In genomic region chr19:34684857-34685256, GRCm38 (mm10) we compare ENCODE assay signal across 8 mouse cellular contexts. TPM values are rescaled to one million over a fixed set of nuclear protein-coding genes. Genes with fewer than 3 reads are reported as not detected.
DNase-seq lines count a peak whose midpoint lies in the region; ATAC-seq and TF ChIP-seq lines count a peak whose summit lies in the region.
"Had no signal": no experiment of that assay in that cellular context is flagged by ENCODE, and none has a peak within 500 bp of the region (broad histone marks: within the 10 kb centered on the region; RNA-seq: fewer than 3 reads in every experiment).

No protein-coding gene starts in this region.

- intact Hi-C loops in left cerebral cortex, postnatal 36 days (cut with DNase I) = loop anchor here (5.0 kb wide), 1 partner anchor 87 kb away; no protein-coding TSS in a partner anchor

- no peak overlapping the region for H3K9ac ChIP-seq in liver, adult 2 months (ENCODE audit: low read depth, low read length)
- no peak overlapping the region for H3K9ac ChIP-seq in liver, embryonic 11.5 days (ENCODE audit: low read depth, low read length)
- H3K9ac ChIP-seq in hindbrain, embryonic 14.5 days = no peak overlapping the region
- H3K9ac ChIP-seq: midbrain, embryonic 12.5 days had no signal

- no peak overlapping the region for H3K4me3 ChIP-seq in liver, adult 2 months (ENCODE audit: insufficient read depth, low read depth, low read length)
- no peak overlapping the region for H3K4me3 ChIP-seq in liver, embryonic 11.5 days (ENCODE audit: low read depth, low read length)
- no peak overlapping the region for H3K4me3 ChIP-seq in hindbrain, embryonic 14.5 days (replicated peaks; ENCODE audit: low read length)
- H3K4me3 ChIP-seq: midbrain, embryonic 12.5 days had no signal

- H3K4me2 ChIP-seq in liver, embryonic 11.5 days = no peak overlapping the region
- H3K4me2 ChIP-seq in hindbrain, embryonic 14.5 days (replicated peaks) = no peak overlapping the region
- H3K4me2 ChIP-seq: midbrain, embryonic 12.5 days had no signal

- H3K9me3 ChIP-seq in liver, embryonic 11.5 days (ENCODE audit: control insufficient read depth, low read length) = no peaks in the 10 kb centered on the region
- H3K9me3 ChIP-seq in hindbrain, embryonic 14.5 days (ENCODE audit: control insufficient read depth, low read length) = no peaks in the 10 kb centered on the region
- H3K9me3 ChIP-seq: midbrain, embryonic 12.5 days had no signal

- no peak for TF ChIP-seq POLR2A in liver, adult 2 months (IDR thresholded peaks at IDR 0.05; ENCODE audit: extremely low read depth, insufficient read depth, low read length)
- no peak for TF ChIP-seq POLR2A in brain, embryonic 14.5 days (IDR thresholded peaks at IDR 0.05; ENCODE audit: borderline replicate concordance, extremely low read depth, insufficient read depth, insufficient read length, poor library complexity, severe bottlenecking)

- no peak for ATAC-seq in liver, embryonic 11.5 days (replicated peaks; ENCODE audit: low FRiP score)
- ATAC-seq in hindbrain, embryonic 14.5 days (ENCODE audit: low FRiP score) = no peak

- peak; percentile 88 for TF ChIP-seq CTCF in liver, adult 2 months (IDR thresholded peaks at IDR 0.05; ENCODE audit: low read depth, low read length)
- peak; percentile 75 for TF ChIP-seq CTCF in brain, embryonic 14.5 days (IDR thresholded peaks at IDR 0.05; ENCODE audit: borderline replicate concordance, extremely low read depth, insufficient read depth, insufficient read length)

- peaks cover 15% of the 10 kb centered on the region for H3K36me3 ChIP-seq in liver, adult 2 months (ENCODE audit: control insufficient read depth, insufficient read depth, low read length)
- no peaks in the 10 kb centered on the region for H3K36me3 ChIP-seq in liver, embryonic 11.5 days (ENCODE audit: control insufficient read depth, insufficient read depth, low read length)
- no peaks in the 10 kb centered on the region for H3K36me3 ChIP-seq in hindbrain, embryonic 14.5 days (replicated peaks; ENCODE audit: control insufficient read depth, insufficient read depth)
- H3K36me3 ChIP-seq: midbrain, embryonic 12.5 days had no signal

- H3K4me1 ChIP-seq in liver, adult 2 months (ENCODE audit: control insufficient read depth, insufficient read depth, low read length) = peaks cover 6% of the 10 kb centered on the region
- H3K4me1 ChIP-seq in liver, embryonic 11.5 days (replicated peaks; ENCODE audit: control insufficient read depth, insufficient read depth, low read length) = no peaks in the 10 kb centered on the region
- no peaks in the 10 kb centered on the region for H3K4me1 ChIP-seq in hindbrain, embryonic 14.5 days (replicated peaks; ENCODE audit: control insufficient read depth, insufficient read depth, low read length)
- H3K4me1 ChIP-seq: midbrain, embryonic 12.5 days had no signal

- H3K27ac ChIP-seq in liver, adult 2 months (replicated peaks; ENCODE audit: insufficient read depth, low read depth, low read length) = no peak overlapping the region
- no peak overlapping the region for H3K27ac ChIP-seq in liver, embryonic 11.5 days (ENCODE audit: low read depth, low read length)
- no peak overlapping the region for H3K27ac ChIP-seq in hindbrain, embryonic 14.5 days
- H3K27ac ChIP-seq: midbrain, embryonic 12.5 days had no signal

- 44% methylated on average over 1 of the region's 1 CpGs for WGBS in liver, adult 2 months
- WGBS in liver, embryonic 11.5 days = 54% methylated on average over 1 of the region's 1 CpGs
- 46% methylated on average over 1 of the region's 1 CpGs for WGBS in hindbrain, embryonic 14.5 days

- DNase-seq in liver, adult 2 months (ENCODE audit: extremely low read depth, low read depth, low spot score) = peak; percentile 53
- DNase-seq in liver, embryonic 11.5 days (ENCODE audit: low spot score) = no peak
- peak; percentile 18 for DNase-seq in MEL-GATA-1-ER (ENCODE audit: extremely low read depth, low read depth)
- DNase-seq in brain, embryonic 14.5 days (ENCODE audit: low read depth) = peak; percentile 60
- DNase-seq in hindbrain, embryonic 14.5 days (ENCODE audit: low spot score) = peak; percentile 66
- peak; percentile 21 to 23 for DNase-seq in left cerebral cortex, postnatal 36 days (ENCODE audit: low spot score in 2 of 2)
- DNase-seq in right cerebral cortex, adult 2 months (ENCODE audit: low spot score in 2 of 2) = peak; percentile 53 to 67

- no peaks in the 10 kb centered on the region for H3K27me3 ChIP-seq in liver, adult 2 months (ENCODE audit: control insufficient read depth, insufficient read depth, low read length)
- H3K27me3 ChIP-seq in liver, embryonic 11.5 days (replicated peaks; ENCODE audit: control insufficient read depth, insufficient read depth, low read length) = no peaks in the 10 kb centered on the region
- H3K27me3 ChIP-seq in hindbrain, embryonic 14.5 days (ENCODE audit: control insufficient read depth, insufficient read depth, low read length) = no peaks in the 10 kb centered on the region
- H3K27me3 ChIP-seq: midbrain, embryonic 12.5 days had no signal

- peaks cover 4% of the 10 kb centered on the region for H3K79me2 ChIP-seq in liver, adult 2 months (ENCODE audit: control insufficient read depth, insufficient read depth, low read length)

RNA-seq across cellular contexts. Expression of gene Ifit1, which starts 44.2 kb away (rescaled TPM):
- 9.6 and 15.9 TPM in 2 replicates for total RNA-seq in liver, adult 2 months (2014; rRNA removed)
- polyA plus RNA-seq in liver, adult 2 months (2012; rRNA removed) = 4.2 and 7.0 TPM in 2 replicates
- polyA plus RNA-seq in liver, embryonic 11.5 days (2014; fragmentation: Nextera tagmentation; extraction: Ambion mirVana) = 0.13 and 0.14 TPM in 2 replicates
- 0.08 and 0.21 TPM in 2 replicates for polyA plus RNA-seq in brain, embryonic 14.5 days (2012; rRNA removed)
- 0.13 and 0.54 TPM in 2 replicates for polyA plus RNA-seq in hindbrain, embryonic 14.5 days (2014; fragmentation: Nextera tagmentation; extraction: Ambion mirVana)
- 1 to 10 TPM in 1 of 2 experiments, under 1 TPM in 1; 0.72 to 1.3 TPM for total RNA-seq in left cerebral cortex, postnatal 36 days (2021)

RNA-seq across cellular contexts. Expression of gene Ifit1bl2, which starts 44.3 kb away (rescaled TPM):
- total RNA-seq in liver, adult 2 months (2014; rRNA removed) = 0.07 and 0.09 TPM in 2 replicates
- not detected in 2 replicates for polyA plus RNA-seq in liver, adult 2 months (2012; rRNA removed)
- polyA plus RNA-seq in liver, embryonic 11.5 days (2014; fragmentation: Nextera tagmentation; extraction: Ambion mirVana) = not detected in 2 replicates
- 0.09 and 0.19 TPM in 2 replicates for polyA plus RNA-seq in brain, embryonic 14.5 days (2012; rRNA removed)
- polyA plus RNA-seq in hindbrain, embryonic 14.5 days (2014; fragmentation: Nextera tagmentation; extraction: Ambion mirVana) = 0.07 and 0.44 TPM in 2 replicates
- total RNA-seq in left cerebral cortex, postnatal 36 days (2021) = under 1 TPM; 0.27 to 0.43 TPM
- polyA plus RNA-seq: midbrain, embryonic 12.5 days had no signal
